Mouse (Mus musculus) C2C12 (cell line): Measurements from ENCODE around the gene Gm609. TPM values are rescaled to one million over a fixed set of nuclear protein-coding genes. Genes with fewer than 3 reads are reported as not detected.

ENCODE experiments used
- H3K27me3 ChIP-seq: one replicate; pipeline ENCODE4 v1.6.1; 2011; ENCODE audit not compliant: control insufficient read depth, insufficient read depth, insufficient read length
- H3K36me3 ChIP-seq: one replicate; pipeline ENCODE4 v1.6.1; 2011; ENCODE audit not compliant: control insufficient read depth, insufficient read depth
- H3K4me3 ChIP-seq: one replicate; pipeline ENCODE4 v1.5.1; 2011; ENCODE audit warnings: mild to moderate bottlenecking, control low read depth; ENCODE audit not compliant: poor library complexity, insufficient read depth, severe bottlenecking
- H3K79me2 ChIP-seq: one replicate; pipeline ENCODE4 v1.6.1; 2011; ENCODE audit not compliant: control insufficient read depth, insufficient read depth
- H3K79me3 ChIP-seq: one replicate; pipeline ENCODE4 v1.6.1; 2011; ENCODE audit warnings: low read depth, control low read depth
- H3ac ChIP-seq: one replicate; pipeline ENCODE3; 2011; ENCODE audit warnings: low read depth; ENCODE audit not compliant: control insufficient read depth, insufficient read length
- CEBPB ChIP-seq: IDR thresholded peaks from one replicate; pipeline ENCODE4 v1.6.1; 2011; ENCODE audit warnings: low read depth, mild to moderate bottlenecking, control low read depth, moderate library complexity
- CTCF ChIP-seq: IDR thresholded peaks from one replicate; pipeline ENCODE4 v1.5.1; 2011; ENCODE audit not compliant: control insufficient read depth, insufficient read depth, insufficient read length
- FOSL1 ChIP-seq: IDR thresholded peaks from one replicate; pipeline ENCODE4 v1.8.0; 2011; ENCODE audit warnings: mild to moderate bottlenecking, low read length; ENCODE audit not compliant: poor library complexity, insufficient read depth, severe bottlenecking
- MAX ChIP-seq: IDR thresholded peaks from one replicate; pipeline ENCODE4 v1.6.1; 2011; ENCODE audit warnings: mild to moderate bottlenecking, control low read depth
- MYOD1 ChIP-seq: IDR thresholded peaks from one replicate; pipeline ENCODE4 v1.6.1; 2011; ENCODE audit warnings: low read depth; ENCODE audit not compliant: control insufficient read depth, insufficient read length
- MYOG ChIP-seq: IDR thresholded peaks from one replicate; pipeline ENCODE4 v1.6.1; 2011; ENCODE audit not compliant: control insufficient read depth, insufficient read length; ENCODE audit errors: extremely low read depth
- USF1 ChIP-seq: IDR thresholded peaks from one replicate; pipeline ENCODE4 v1.6.1; 2011; ENCODE audit warnings: low read depth, mild to moderate bottlenecking, control low read depth, moderate library complexity
- polyA plus RNA-seq: library from polyadenylated mRNA; unstranded; fragments of >200 nt; fragmentation: generic; extraction: Trizol; gene quantifications from one replicate; pipeline ENCODE4 v1.2.1, GENCODE M21; 2012; ENCODE audit warnings: missing spikeins

Gm609 gene
- polyA plus RNA-seq, 1 experiment = not detected

DNA sequence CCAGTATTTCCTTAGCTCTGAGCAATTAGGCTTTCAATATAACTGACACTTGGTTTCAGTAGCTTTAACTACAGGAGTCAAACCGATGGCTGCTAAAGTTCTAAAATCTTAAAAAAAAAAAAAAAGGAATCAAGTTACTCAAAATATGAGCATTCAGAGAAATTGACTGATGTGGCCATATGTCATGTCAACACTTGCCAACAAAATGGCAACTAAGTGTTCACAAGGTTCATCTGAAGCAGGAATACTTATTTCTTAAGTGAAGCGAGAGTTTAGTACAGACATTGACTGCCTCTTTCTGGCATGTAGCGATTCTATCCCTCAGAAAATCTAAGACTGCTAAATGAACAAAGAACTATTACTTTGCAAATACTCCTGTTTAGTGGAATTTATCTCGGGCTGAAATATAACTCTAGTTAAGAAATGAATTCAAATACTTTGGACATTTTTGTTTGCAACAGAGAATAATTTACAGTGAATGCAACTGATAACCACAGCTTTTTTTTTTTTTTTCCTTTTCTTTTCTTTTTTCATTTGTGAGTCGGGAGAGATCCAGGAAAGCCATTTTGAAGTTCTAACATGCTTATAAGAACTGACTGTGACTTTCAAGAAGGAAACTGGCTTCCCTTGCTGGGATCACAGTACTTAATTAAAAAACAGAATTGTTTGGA is 102.3 kb downstream of the Gm609 start:
- no peaks in the 10 kb centered on the region for H3K79me2 ChIP-seq
- no peaks in the 10 kb centered on the region for H3K27me3 ChIP-seq
- TF ChIP-seq FOSL1 (no peak), CEBPB (no peak), MAX (no peak), CTCF (no peak), USF1 (no peak), MYOG (no peak), MYOD1 (no peak)
- H3K79me3 ChIP-seq = no peaks in the 10 kb centered on the region
- H3K36me3 ChIP-seq = no peaks in the 10 kb centered on the region
- no peak overlapping the region for H3K4me3 ChIP-seq
- H3ac ChIP-seq = no peak overlapping the region

DNA sequence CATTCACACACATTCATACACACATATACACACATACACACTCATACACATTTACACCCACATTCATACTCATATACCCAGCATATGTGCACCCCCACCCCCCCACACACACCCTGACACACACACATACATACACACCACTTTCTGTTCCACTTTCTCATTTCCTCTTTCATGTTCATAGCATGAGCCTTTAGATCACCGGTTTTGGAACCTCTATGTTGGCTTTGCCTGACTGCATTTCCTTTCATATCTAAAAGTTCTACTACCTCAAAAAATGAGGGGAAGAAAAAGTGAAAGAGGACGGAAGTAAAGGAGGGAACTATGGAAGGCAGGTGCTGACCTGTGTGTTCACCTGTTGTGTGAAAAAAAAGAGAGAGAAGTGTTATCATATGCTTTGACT is 102.9 kb downstream of the Gm609 start:
- Histone ChIP-seq H3K79me2 (no peaks in the 10 kb centered on the region), H3K27me3 (no peaks in the 10 kb centered on the region), H3K4me3 (no peak overlapping the region), H3K79me3 (no peaks in the 10 kb centered on the region), H3ac (no peak overlapping the region), H3K36me3 (no peaks in the 10 kb centered on the region)
- no peak for TF ChIP-seq CEBPB
- no peak for TF ChIP-seq USF1
- TF ChIP-seq MYOD1 = no peak
- no peak for TF ChIP-seq CTCF
- TF ChIP-seq MYOG = no peak
- no peak for TF ChIP-seq MAX
- TF ChIP-seq FOSL1 = no peak

DNA sequence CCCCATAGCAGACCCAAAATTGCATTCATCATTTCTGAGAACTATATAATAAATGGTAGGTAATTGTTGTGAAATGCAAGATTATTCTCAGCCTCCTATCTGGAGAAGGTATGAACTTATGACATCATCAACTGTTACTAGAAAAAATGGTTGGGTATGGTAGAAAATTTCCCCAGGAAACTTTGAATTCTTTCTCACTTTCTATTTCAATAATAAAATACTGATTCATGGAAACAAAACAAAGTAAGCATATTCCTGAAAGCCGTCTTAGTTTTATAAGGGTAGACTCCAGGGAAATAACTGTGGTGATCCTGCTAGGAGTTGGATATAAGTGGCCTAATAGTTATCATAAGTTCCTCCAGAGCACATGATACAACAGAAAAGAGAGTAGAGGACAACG is 103.7 kb downstream of the Gm609 start:
- TF ChIP-seq MYOD1 (no peak), MAX (no peak), MYOG (no peak), CEBPB (no peak), FOSL1 (no peak), CTCF (no peak), USF1 (no peak)
- no peak overlapping the region for H3K4me3 ChIP-seq
- no peaks in the 10 kb centered on the region for H3K36me3 ChIP-seq
- H3K27me3 ChIP-seq = no peaks in the 10 kb centered on the region
- H3K79me2 ChIP-seq = no peaks in the 10 kb centered on the region
- H3K79me3 ChIP-seq = no peaks in the 10 kb centered on the region
- H3ac ChIP-seq = no peak overlapping the region

DNA sequence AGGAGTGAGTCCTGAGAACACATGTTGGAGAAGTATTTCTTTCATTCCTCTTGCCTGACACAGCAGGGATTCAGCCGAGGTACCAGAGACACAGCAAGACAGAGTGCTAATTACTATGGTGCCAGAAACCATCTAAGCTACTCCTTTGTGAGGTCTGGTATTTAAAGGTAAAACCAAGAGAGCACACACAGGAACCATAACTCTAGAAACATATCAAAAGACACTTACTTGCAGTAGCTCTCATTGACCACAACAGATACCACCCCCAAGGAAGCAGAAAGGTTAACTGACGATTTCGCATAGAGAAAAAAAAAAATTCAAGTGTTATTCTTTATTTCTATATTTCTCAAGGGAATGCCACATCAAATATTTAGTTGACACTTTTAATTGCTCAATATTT is 111.0 kb downstream of the Gm609 start:
- no peaks in the 10 kb centered on the region for H3K79me2 ChIP-seq
- H3K36me3 ChIP-seq = no peaks in the 10 kb centered on the region
- no peaks in the 10 kb centered on the region for H3K79me3 ChIP-seq
- H3K27me3 ChIP-seq = no peaks in the 10 kb centered on the region
- no peak overlapping the region for H3K4me3 ChIP-seq
- TF ChIP-seq MYOG = no peak
- TF ChIP-seq MAX = no peak
- TF ChIP-seq USF1 = no peak
- TF ChIP-seq CTCF = no peak
- no peak for TF ChIP-seq MYOD1
- no peak for TF ChIP-seq CEBPB
- no peak for TF ChIP-seq FOSL1
- no peak overlapping the region for H3ac ChIP-seq

DNA sequence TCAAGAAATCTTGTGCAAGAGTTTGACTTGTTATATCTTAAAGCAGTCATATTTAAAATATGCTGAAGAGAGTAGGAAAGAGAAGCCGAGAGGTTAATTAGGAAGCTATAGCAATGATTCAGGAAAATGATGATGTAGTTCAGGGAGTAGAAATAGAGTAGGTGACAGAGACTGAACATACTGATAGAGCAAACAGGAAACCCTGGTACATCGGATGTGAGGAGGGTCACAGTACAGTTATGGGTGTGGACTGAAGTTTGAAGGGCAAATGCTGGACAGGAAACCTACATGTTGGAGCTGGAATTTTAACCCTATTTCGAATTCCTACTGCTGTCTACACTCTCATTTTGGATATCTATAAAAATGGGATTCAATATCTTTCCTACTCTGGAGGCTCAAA is 113.8 kb downstream of the Gm609 start:
- Histone ChIP-seq H3K79me3 (no peaks in the 10 kb centered on the region), H3K4me3 (no peak overlapping the region), H3K36me3 (no peaks in the 10 kb centered on the region), H3ac (no peak overlapping the region), H3K79me2 (no peaks in the 10 kb centered on the region), H3K27me3 (no peaks in the 10 kb centered on the region)
- no peak for TF ChIP-seq FOSL1
- TF ChIP-seq CTCF = no peak
- no peak for TF ChIP-seq MYOD1
- TF ChIP-seq MAX = no peak

DNA sequence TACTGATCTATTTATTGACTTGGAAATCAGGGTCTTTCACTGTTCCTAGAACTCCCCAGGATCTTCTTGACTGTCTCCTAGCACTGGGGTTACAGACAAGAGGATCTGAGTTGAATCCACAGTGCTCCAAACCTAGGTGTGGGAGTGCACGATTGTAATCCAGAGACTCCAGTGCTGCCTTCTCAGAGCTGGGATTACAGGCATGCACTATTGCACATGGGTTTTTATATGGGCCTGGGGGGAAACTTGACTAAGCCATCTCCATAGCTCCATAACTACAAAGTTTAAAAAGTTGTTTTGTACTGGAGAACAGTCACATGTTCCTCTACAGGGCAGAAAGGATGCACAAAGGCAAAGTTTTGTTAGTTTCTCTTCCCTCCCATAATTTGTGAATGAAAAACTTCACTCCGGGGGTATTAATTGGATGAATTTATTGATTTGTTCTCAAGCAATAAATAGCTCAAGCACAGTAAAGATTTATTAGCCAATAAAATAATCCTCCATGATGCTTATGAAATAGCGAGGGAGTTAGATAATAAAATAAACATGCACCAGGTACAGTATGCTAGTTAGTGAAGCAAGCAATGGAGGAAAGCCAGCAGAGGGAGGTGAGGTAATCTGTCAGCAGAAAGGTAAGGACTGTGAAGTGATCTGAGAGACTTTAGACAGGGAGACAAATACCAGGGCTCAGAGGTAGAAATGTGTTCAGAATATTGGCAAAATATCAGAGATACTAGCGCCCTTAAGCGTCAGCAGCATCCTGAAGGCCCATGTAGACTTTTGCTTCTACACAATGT is 114.4 kb downstream of the Gm609 start:
- Histone ChIP-seq H3K79me3 (no peaks in the 10 kb centered on the region), H3K4me3 (no peak overlapping the region), H3K36me3 (no peaks in the 10 kb centered on the region), H3K27me3 (no peaks in the 10 kb centered on the region), H3ac (no peak overlapping the region), H3K79me2 (no peaks in the 10 kb centered on the region)
- TF ChIP-seq CTCF (no peak), USF1 (no peak), MYOG (no peak), CEBPB (no peak), MYOD1 (no peak), FOSL1 (no peak), MAX (no peak)
